ENCODE assay signal across 8 mouse cellular contexts in the genomic region with DNA sequence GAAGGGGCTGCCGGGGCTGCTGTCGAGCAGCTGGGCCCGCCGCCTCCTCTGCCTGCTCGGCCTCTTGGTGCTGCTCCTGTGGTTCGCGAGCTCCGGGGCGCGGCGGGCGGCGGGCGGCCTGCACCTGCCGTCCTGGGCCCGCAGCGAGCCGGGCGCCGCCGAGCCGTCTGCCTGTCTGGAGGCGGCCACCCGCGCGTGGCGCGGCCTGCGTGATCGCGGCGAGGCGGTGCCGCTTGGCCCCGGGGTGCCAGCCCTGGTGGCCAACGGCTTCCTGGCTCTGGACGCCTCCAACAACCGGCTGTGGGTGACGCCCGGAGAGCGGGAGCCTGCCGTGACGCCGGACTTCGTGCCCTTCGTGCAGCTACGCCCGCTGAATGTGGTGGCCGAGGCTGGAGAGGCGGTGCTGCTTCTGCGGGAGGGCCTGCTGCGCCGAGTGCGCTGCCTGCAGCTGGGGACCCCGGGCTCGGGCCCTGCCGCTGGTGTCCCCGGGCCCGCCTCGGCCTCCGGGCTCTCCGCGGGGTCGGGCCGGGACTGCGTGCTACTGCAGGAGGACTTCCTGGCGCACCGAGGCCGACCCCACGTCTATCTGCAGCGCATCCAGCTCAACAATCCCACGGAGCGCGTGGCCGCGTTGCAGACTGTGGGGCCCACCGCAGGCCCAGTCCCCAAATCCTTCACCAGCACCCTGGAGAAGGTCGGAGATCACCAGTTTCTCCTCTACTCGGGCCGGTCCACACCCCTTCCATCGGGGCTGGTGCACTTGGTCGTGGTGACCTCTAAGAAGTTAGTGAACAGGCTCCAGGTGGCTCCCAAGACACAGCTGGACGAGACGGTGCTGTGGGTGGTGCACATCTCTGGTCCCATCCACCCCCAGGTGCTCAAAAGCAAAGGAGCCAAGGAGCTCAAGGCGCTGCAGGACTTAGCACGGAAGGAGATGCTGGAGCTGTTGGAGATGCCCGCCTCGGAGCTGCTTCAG. TPM values are rescaled to one million over a fixed set of nuclear protein-coding genes. Genes with fewer than 3 reads are reported as not detected.
DNase-seq lines count a peak whose midpoint lies in the region.

No protein-coding gene starts in this region.

- H3K9me3 ChIP-seq in heart, embryonic 10.5 days, result no peaks in the 10 kb centered on the region
- H3K9me3 ChIP-seq in forebrain, embryonic 10.5 days, result no peaks in the 10 kb centered on the region
- no peaks in the 10 kb centered on the region for H3K9me3 ChIP-seq in megakaryocyte, embryonic 14.5 days

- 6% methylated on average over 81 of the region's 88 CpGs for WGBS in heart, embryonic 10.5 days
- WGBS in forebrain, embryonic 10.5 days, result 7% methylated on average over 87 of the region's 88 CpGs

- peak; percentile 86 for DNase-seq in heart, embryonic 10.5 days (ENCODE audit: low spot score)
- no peak for DNase-seq in heart, postnatal 36 days
- peak; percentile 51 for DNase-seq in MN1 (ENCODE audit: low spot score)
- no peak for DNase-seq in forebrain, embryonic 10.5 days (ENCODE audit: extremely low spot score, low spot score)
- peak; percentile 28 to 29 for DNase-seq in kidney, adult 8-10 months
- peak; percentile 24 for DNase-seq in splenic B cell, adult 2 months (ENCODE audit: low read depth, low spot score)
- no peak for DNase-seq in layer of hippocampus, adult 11-12 months (ENCODE audit: low spot score)

- H3K4me3 ChIP-seq in heart, embryonic 10.5 days, result peak overlapping the region; percentile 100
- peak overlapping the region; percentile 99 for H3K4me3 ChIP-seq in forebrain, embryonic 10.5 days
- peak overlapping the region; percentile 100 for H3K4me3 ChIP-seq in megakaryocyte, embryonic 14.5 days (replicated peaks)

- H3K27ac ChIP-seq in heart, embryonic 10.5 days, result peak overlapping the region; percentile 88
- peak overlapping the region; percentile 83 for H3K27ac ChIP-seq in forebrain, embryonic 10.5 days

- peaks cover 36% of the 10 kb centered on the region for H3K4me1 ChIP-seq in heart, embryonic 10.5 days
- peaks cover 48% of the 10 kb centered on the region for H3K4me1 ChIP-seq in forebrain, embryonic 10.5 days
- peaks cover 89% of the 10 kb centered on the region for H3K4me1 ChIP-seq in megakaryocyte, embryonic 14.5 days

- 0 out of 2 replicates have a peak, but pooled peaks cover 4% of the 10 kb centered on the region for H3K27me3 ChIP-seq in heart, embryonic 10.5 days (ENCODE audit: insufficient read depth, poor library complexity, severe bottlenecking)
- H3K27me3 ChIP-seq in forebrain, embryonic 10.5 days (ENCODE audit: poor library complexity, severe bottlenecking), result peaks cover 12% of the 10 kb centered on the region
- no peaks in the 10 kb centered on the region for H3K27me3 ChIP-seq in megakaryocyte, embryonic 14.5 days (replicated peaks)
- no peaks in the 10 kb centered on the region; the same call in 1 of the 2 replicates for H3K27me3 ChIP-seq in splenic B cell, adult 2 months (ENCODE audit: control insufficient read depth, insufficient read depth, low read length, poor library complexity, severe bottlenecking)

- H3K36me3 ChIP-seq in heart, embryonic 10.5 days, result peaks cover 36% of the 10 kb centered on the region
- H3K36me3 ChIP-seq in forebrain, embryonic 10.5 days (replicated peaks), result peaks cover 38% of the 10 kb centered on the region
- peaks cover 40% of the 10 kb centered on the region for H3K36me3 ChIP-seq in megakaryocyte, embryonic 14.5 days (replicated peaks; ENCODE audit: low read length)
- peaks cover 8% of the 10 kb centered on the region for H3K36me3 ChIP-seq in splenic B cell, adult 2 months (ENCODE audit: control insufficient read depth, insufficient read depth, low read length, poor library complexity, severe bottlenecking)

- intact Hi-C loops in heart, postnatal 36 days (cut with DNase I), result loop anchor here (2.0 to 5.0 kb wide), 2 partner anchors 73 to 211 kb away; partner anchors contain the start of genes Fbxo6, Fv1 and Miip

RNA-seq across cellular contexts. Expression of gene 2510039O18Rik, which starts 0.6 kb away (rescaled TPM):
- 13.6 and 18.5 TPM in 2 replicates for polyA plus RNA-seq in heart, embryonic 10.5 days (2016; fragmentation: Nextera tagmentation; extraction: Ambion mirVana)
- 10 to 100 TPM; 37.2 to 41.2 TPM for total RNA-seq in heart, postnatal 36 days (2021)
- 9.0 and 9.2 TPM in 2 replicates for polyA plus RNA-seq in forebrain, embryonic 10.5 days (2016; fragmentation: Nextera tagmentation; extraction: Ambion mirVana)
- 87.3 and 131 TPM in 2 replicates for polyA plus RNA-seq in megakaryocyte, embryonic 14.5 days (2012; ENCODE audit: insufficient read depth, low replicate concordance)

RNA-seq across cellular contexts. Expression of gene Plod1, which starts 4.8 kb away (rescaled TPM):
- polyA plus RNA-seq in heart, embryonic 10.5 days (2016; fragmentation: Nextera tagmentation; extraction: Ambion mirVana), result 40.8 and 44.9 TPM in 2 replicates
- total RNA-seq in heart, postnatal 36 days (2021), result 10 to 100 TPM; 71.3 to 89.9 TPM
- polyA plus RNA-seq in forebrain, embryonic 10.5 days (2016; fragmentation: Nextera tagmentation; extraction: Ambion mirVana), result 20.9 and 23.0 TPM in 2 replicates
- 11.8 and 14.9 TPM in 2 replicates for polyA plus RNA-seq in megakaryocyte, embryonic 14.5 days (2012; ENCODE audit: insufficient read depth, low replicate concordance)

RNA-seq across cellular contexts. Expression of gene Mfn2, which starts 36.8 kb away (rescaled TPM):
- 65.7 and 126 TPM in 2 replicates for polyA plus RNA-seq in heart, embryonic 10.5 days (2016; fragmentation: Nextera tagmentation; extraction: Ambion mirVana)
- 100 to 1,000 TPM; 670 to 699 TPM for total RNA-seq in heart, postnatal 36 days (2021)
- polyA plus RNA-seq in forebrain, embryonic 10.5 days (2016; fragmentation: Nextera tagmentation; extraction: Ambion mirVana), result 42.9 and 43.4 TPM in 2 replicates
- 19.0 and 25.4 TPM in 2 replicates for polyA plus RNA-seq in megakaryocyte, embryonic 14.5 days (2012; ENCODE audit: insufficient read depth, low replicate concordance)

RNA-seq across cellular contexts. Expression of gene Nppb, which starts 44.3 kb away (rescaled TPM):
- polyA plus RNA-seq in heart, embryonic 10.5 days (2016; fragmentation: Nextera tagmentation; extraction: Ambion mirVana), result 124 and 308 TPM in 2 replicates
- 100 to 1,000 TPM in 1 of 2 experiments, 10 to 100 TPM in 1; 93.0 to 227 TPM for total RNA-seq in heart, postnatal 36 days (2021)
- not detected in 2 replicates for polyA plus RNA-seq in forebrain, embryonic 10.5 days (2016; fragmentation: Nextera tagmentation; extraction: Ambion mirVana)
- not detected in 2 replicates for polyA plus RNA-seq in megakaryocyte, embryonic 14.5 days (2012; ENCODE audit: insufficient read depth, low replicate concordance)

RNA-seq across cellular contexts. Expression of gene Nppa, which starts 59.2 kb away (rescaled TPM):
- polyA plus RNA-seq in heart, embryonic 10.5 days (2016; fragmentation: Nextera tagmentation; extraction: Ambion mirVana), result 2,404 and 4,482 TPM in 2 replicates
- total RNA-seq in heart, postnatal 36 days (2021), result 1,000 to 10,000 TPM; 1,742 to 1,804 TPM
- 0.31 TPM in 1 of 2 replicates, not detected in the other for polyA plus RNA-seq in forebrain, embryonic 10.5 days (2016; fragmentation: Nextera tagmentation; extraction: Ambion mirVana)
- not detected in 2 replicates for polyA plus RNA-seq in megakaryocyte, embryonic 14.5 days (2012; ENCODE audit: insufficient read depth, low replicate concordance)

Comparison
In these comparisons a context has a peak if more than half of its experiments do, and no peak if none do; other contexts are left out.
1. DNase-seq: peak in heart, embryonic 10.5 days (single experiment), MN1 (single experiment), kidney, adult 8-10 months (2 of 2) and splenic B cell, adult 2 months (single experiment); none in heart, postnatal 36 days (0 of 2), forebrain, embryonic 10.5 days (single experiment) and layer of hippocampus, adult 11-12 months (single experiment).
2. Peak in every context shown above with its lines, with median percentiles within 50 percentile points of each other: H3K4me3 ChIP-seq.